Mouse (Mus musculus) heart, postnatal 14 days (tissue): ENCODE measurements at regions not wholly inside any gene's neighbourhood (a gene's known extent, or its start where the extent isn't known, plus 50 kb on each side); places are given as distances from the start of the nearest gene placed in this dataset.
"Not testable (repeated sequence)": the region's sequence is repeated elsewhere in the genome, so short reads cannot be mapped to it uniquely, and the experiment has no call there.

Source experiments
- DNase-seq, 2 experiments: peaks; one replicate each; pipeline ENCODE4 v3.0.0; 2021 to 2022
- intact Hi-C: fragments of 180-260 bp; cut with DNase I; formaldehyde crosslinking; loops from one replicate; pipeline ENCODE4 v1.15.1; 2025

- intact Hi-C loops = loop anchor here (1.0 to 10.0 kb wide), 4 partner anchors 249 to 383 kb away; no protein-coding TSS in a partner anchor
- peak; percentile 32 to 70 for DNase-seq
These were observed 307.7 kb downstream of the Diras2 start for GRCm38 (mm10) chr13:52223098-52223962.

GRCm38 (mm10) chr13:52233971-52234370 is 297.1 kb downstream of the Diras2 start:
- intact Hi-C loops = no loop called here
- peak; percentile 45 to 56 for DNase-seq

DNA sequence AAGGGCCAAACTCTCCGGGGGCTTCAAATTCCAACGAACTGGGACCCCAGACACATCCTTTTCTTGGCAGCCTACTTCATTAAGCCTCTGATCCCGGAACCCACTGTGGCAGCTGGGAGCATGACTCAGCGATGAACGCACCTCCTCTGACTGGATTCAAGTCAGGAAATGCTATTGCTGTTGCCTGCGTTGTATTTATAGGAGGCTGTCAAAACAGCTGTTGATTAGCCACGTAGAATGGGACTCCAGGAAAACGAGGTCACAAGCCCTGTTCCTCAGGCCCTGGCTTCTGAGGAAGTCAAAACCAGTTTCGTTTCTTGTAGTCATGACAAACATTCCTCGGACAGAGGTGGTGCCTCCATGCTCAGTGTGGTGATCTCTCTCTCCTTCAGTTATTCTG is 295.0 kb downstream of the Diras2 start:
- intact Hi-C loops = no loop called here
- peak; percentile 34 for DNase-seq

GRCm38 (mm10) chr13:52239563-52239962 is 291.5 kb downstream of the Diras2 start:
- DNase-seq = no peak
- intact Hi-C loops = no loop called here

DNA sequence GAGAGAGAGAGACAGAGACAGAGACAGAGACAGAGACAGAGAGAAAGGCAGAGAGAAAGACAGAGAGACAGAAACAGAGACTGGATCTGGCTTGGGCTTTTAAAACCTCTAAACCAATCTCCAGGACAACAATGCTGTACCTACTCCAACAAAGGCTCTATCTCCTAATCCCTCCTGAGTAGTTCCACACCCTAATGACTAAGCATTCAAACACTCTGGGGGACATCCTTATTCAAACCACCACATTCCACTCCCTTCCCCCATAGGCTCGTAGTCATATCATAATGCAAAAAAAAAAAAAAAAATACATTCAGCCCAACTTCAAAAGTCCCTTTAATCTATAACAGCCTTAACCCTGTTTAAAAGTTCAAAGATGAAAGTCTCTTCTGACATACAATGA is 289.3 kb downstream of the Diras2 start:
- intact Hi-C loops = no loop called here
- DNase-seq = no peak

- intact Hi-C loops = no loop called here
- DNase-seq = no peak
These were observed 281.6 kb downstream of the Diras2 start for GRCm38 (mm10) chr13:52249492-52249891.

DNA sequence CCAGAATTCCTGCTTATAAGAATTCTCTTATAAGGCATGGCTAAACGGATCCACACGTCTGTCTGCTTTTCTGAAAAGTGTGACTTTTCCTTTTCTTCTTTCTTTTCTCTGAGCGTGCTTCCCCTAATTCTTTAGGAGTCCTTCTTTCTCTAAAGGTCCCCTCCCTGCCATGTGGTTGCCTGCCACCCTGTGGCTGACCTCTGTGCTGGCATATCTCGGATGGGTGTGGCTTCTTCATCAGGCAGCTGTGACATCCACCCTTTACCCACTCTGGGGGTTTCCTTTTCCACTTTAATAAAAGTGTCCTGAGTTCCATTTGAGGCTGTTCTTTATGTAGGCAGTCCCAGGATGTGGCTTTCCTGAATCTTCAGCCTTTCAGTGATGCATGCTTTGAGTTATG is 280.7 kb downstream of the Diras2 start:
- intact Hi-C loops = no loop called here
- DNase-seq = peak; percentile 8 to 19

GRCm38 (mm10) chr13:52252303-52252702 is 278.8 kb downstream of the Diras2 start:
- no peak for DNase-seq
- intact Hi-C loops = no loop called here

DNA sequence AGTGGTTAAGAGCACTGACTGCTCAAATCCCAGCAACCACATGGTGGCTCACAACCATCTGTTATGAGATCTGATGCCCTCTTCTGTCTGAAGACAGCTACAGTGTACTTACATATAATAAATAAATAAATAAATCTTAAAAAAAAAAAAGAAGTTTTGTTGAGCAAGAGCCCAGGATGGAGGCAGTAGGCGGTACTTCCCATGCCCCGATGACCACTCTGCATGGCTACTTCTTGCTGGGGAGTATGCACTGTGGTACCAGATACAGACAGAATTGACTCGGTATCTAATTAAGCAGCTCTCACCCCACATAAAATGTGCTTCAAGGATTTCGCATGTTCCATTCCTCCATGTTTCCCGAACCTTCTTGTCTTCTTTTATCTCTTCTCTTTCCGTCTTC is 278.4 kb downstream of the Diras2 start:
- intact Hi-C loops = not testable (repeated sequence)

DNA sequence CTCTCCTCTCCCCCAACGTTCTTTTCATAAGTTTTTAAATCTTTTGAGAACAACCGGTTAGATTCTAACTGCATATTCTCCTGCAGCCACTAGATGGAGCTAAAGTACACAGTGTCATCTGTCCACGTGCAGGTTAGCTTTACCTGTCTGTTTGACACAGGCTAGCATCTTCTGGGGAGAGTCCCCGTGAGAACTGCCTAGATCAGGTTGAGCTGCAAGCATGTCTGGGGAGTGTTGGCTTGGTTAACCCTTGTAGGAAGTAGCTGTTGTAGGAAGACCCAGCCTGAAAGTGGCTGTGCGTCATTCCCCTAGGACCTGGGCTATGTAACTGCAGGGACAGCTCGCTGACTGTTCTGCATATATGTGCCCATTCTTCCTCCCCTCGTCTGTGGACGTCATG is 277.9 kb downstream of the Diras2 start:
- peak in 1 of 2 experiments; percentile 25 for DNase-seq
- intact Hi-C loops = no loop called here

More for the DNA sequence above, 278.4 kb downstream of the Diras2 start:
- DNase-seq = not testable (repeated sequence)

DNA sequence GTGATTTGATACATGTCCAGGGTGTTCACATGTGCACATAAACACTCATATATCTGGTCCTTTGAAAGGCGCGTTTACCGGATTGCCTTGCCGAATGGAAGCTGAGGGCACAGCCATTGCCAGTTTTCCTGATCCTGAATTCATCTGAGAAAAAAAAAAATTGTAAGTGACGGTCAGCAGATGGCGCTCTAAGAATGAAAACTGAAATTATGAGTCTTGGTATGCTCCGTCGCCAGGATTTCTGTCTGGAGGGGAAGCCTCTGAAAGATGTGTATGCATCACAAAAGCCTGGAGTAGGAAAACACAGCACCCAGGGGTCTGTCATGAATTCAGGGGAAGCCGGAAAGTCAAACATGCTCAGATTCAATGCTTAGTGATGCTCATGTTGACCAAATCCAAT is 276.9 kb downstream of the Diras2 start:
- peak; percentile 44 to 60 for DNase-seq
- intact Hi-C loops = loop anchor here (1.0 to 2.0 kb wide), 3 partner anchors 276 to 369 kb away; no protein-coding TSS in a partner anchor

- DNase-seq = peak in 1 of 2 experiments; percentile 26
- intact Hi-C loops = loop anchor here (2.0 kb wide), 1 partner anchor 367 kb away; no protein-coding TSS in a partner anchor
These were observed 275.4 kb downstream of the Diras2 start for GRCm38 (mm10) chr13:52255697-52256096.

GRCm38 (mm10) chr13:52258373-52258772 is 272.7 kb downstream of the Diras2 start:
- intact Hi-C loops = no loop called here
- DNase-seq = no peak

- DNase-seq = no peak
- intact Hi-C loops = no loop called here
These were observed 268.0 kb downstream of the Diras2 start for GRCm38 (mm10) chr13:52262949-52263550.

DNA sequence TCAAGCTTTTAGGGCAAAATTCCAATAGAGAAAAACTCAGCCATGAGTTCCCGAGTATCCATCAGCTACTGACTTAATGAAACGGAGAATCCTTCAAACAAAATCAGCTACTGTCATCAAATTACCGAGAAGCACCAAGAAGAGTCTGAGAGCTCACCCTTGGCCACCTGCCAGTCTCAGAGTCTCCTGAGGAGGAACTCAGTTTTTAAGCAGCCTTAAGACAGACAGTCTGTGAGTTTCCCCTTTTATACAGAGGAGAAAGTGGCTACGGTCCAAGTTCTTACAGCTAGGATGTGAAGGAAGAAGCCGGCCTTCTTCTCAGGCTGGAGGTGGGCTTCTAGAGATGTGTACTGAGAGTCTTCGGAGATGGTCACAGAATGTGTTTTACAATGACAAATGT is 262.8 kb downstream of the Diras2 start:
- intact Hi-C loops = no loop called here
- peak; percentile 28 to 35 for DNase-seq

- intact Hi-C loops = loop anchor here (5.0 kb wide), 1 partner anchor 354 kb away; no protein-coding TSS in a partner anchor
- DNase-seq = no peak
These were observed 257.4 kb downstream of the Diras2 start for GRCm38 (mm10) chr13:52273502-52274246.

- intact Hi-C loops = loop anchor here (1.0 kb wide), 1 partner anchor 255 kb away; no protein-coding TSS in a partner anchor
- no peak for DNase-seq
These were observed 255.9 kb downstream of the Diras2 start for GRCm38 (mm10) chr13:52275196-52275595.

- intact Hi-C loops = loop anchor here (1.0 kb wide), 1 partner anchor 255 kb away; no protein-coding TSS in a partner anchor
- peak; percentile 42 to 71 for DNase-seq
These were observed 255.4 kb downstream of the Diras2 start for GRCm38 (mm10) chr13:52275675-52276074.

DNA sequence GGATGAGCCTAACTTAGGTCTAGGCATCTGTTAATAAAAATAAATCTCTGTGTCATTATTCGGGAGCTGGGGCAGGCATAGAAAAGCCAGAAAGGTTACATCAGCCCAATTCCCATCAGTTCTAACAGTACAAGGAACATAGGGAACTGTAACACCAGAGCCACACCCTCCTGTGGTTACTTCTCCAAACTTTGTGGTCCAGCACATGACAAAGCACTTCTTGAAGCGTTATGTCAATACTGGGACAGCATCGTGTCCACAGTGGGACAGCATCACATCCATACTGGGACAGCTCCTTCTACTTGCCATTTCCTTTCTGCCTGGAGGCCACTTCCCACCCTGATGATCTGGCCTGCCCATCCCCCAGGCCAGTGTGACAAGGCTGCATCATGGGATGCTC is 253.9 kb downstream of the Diras2 start:
- DNase-seq = no peak
- intact Hi-C loops = no loop called here

DNA sequence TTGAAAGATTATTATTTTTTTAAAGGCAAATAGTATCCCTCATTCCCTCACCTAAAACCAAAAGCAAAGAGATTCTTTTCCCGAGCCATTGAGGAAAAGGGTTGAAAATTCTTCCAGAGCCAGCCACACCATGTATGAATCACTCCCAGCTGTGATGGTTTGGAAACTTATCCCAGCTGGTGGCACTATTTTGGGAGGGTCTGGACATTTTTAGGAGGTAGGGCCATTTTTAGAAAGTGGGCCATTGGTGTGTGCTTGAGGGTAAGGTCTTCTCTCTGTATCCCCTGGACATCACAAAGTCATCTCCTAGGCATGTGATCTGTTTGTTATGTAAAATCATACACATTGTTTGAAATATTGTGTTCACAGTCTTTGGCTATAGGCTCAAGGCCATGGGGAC is 252.2 kb downstream of the Diras2 start:
- intact Hi-C loops = no loop called here
- DNase-seq = no peak
